Mouse (Mus musculus): ENCODE data around the gene Sipa1l2. TPM values are rescaled to one million over a fixed set of nuclear protein-coding genes. Genes with fewer than 3 reads are reported as not detected.

Sipa1l2 gene
- polyA plus RNA-seq, 1 experiment from 2014 or later = 4.9 TPM

GRCm38 (mm10) chr8:125513242-125513866 is 56.3 kb downstream of the Sipa1l2 start:
- no peak for ATAC-seq
- no peaks in the 10 kb centered on the region for H3K27me3 ChIP-seq (replicated peaks; ENCODE audit: control insufficient read depth, insufficient read depth, low read length)

GRCm38 (mm10) chr8:125512561-125512960 is 57.0 kb downstream of the Sipa1l2 start:
- no peaks in the 10 kb centered on the region for H3K27me3 ChIP-seq (replicated peaks; ENCODE audit: control insufficient read depth, insufficient read depth, low read length)
- H3K27ac ChIP-seq (ENCODE audit: low read length) = no peak overlapping the region
- H3K4me2 ChIP-seq (ENCODE audit: low read depth, low read length) = no peak overlapping the region
- no peaks in the 10 kb centered on the region for H3K36me3 ChIP-seq (ENCODE audit: control insufficient read depth, insufficient read depth, low read length)
- H3K4me3 ChIP-seq (ENCODE audit: low read length) = no peak overlapping the region
- H3K4me1 ChIP-seq (ENCODE audit: control insufficient read depth, insufficient read depth, low read length) = peaks cover 20% of the 10 kb centered on the region
- no peak for ATAC-seq
- 86% methylated on average over 1 of the region's 1 CpGs for WGBS
- H3K9ac ChIP-seq (ENCODE audit: low read depth, low read length) = no peak overlapping the region
- H3K9me3 ChIP-seq (ENCODE audit: control insufficient read depth, low read length) = no peaks in the 10 kb centered on the region

More at GRCm38 (mm10) chr8:125513242-125513866, 56.3 kb downstream of the Sipa1l2 start:
- H3K36me3 ChIP-seq (ENCODE audit: control insufficient read depth, insufficient read depth, low read length) = no peaks in the 10 kb centered on the region
- H3K9me3 ChIP-seq (ENCODE audit: control insufficient read depth, low read length) = no peaks in the 10 kb centered on the region
- peaks cover 22% of the 10 kb centered on the region for H3K4me1 ChIP-seq (ENCODE audit: control insufficient read depth, insufficient read depth, low read length)
- WGBS = 53% methylated on average over 5 of the region's 5 CpGs
- H3K4me2 ChIP-seq (ENCODE audit: low read depth, low read length) = no peak overlapping the region
- H3K27ac ChIP-seq (ENCODE audit: low read length) = peak overlapping the region; percentile 53
- H3K9ac ChIP-seq (ENCODE audit: low read depth, low read length) = no peak overlapping the region
- no peak overlapping the region for H3K4me3 ChIP-seq (ENCODE audit: low read length)

- 0 out of 2 replicates have a peak, but pooled peaks have one; percentile 16 for ATAC-seq
- Histone ChIP-seq H3K4me1 (ENCODE audit: control insufficient read depth, insufficient read depth, low read length) (peaks cover 13% of the 10 kb centered on the region), H3K9ac (ENCODE audit: low read depth, low read length) (no peak overlapping the region), H3K9me3 (ENCODE audit: control insufficient read depth, low read length) (no peaks in the 10 kb centered on the region), H3K4me2 (ENCODE audit: low read depth, low read length) (no peak overlapping the region), H3K27me3 (replicated peaks; ENCODE audit: control insufficient read depth, insufficient read depth, low read length) (no peaks in the 10 kb centered on the region), H3K27ac (ENCODE audit: low read length) (no peak overlapping the region), H3K4me3 (ENCODE audit: low read length) (no peak overlapping the region), H3K36me3 (ENCODE audit: control insufficient read depth, insufficient read depth, low read length) (no peaks in the 10 kb centered on the region)
- 42% methylated on average over 14 of the region's 14 CpGs for WGBS
Observed at GRCm38 (mm10) chr8:125510861-125511668, 58.5 kb downstream of the Sipa1l2 start.

- Histone ChIP-seq H3K4me3 (ENCODE audit: low read length) (no peak overlapping the region), H3K9ac (ENCODE audit: low read depth, low read length) (no peak overlapping the region), H3K27ac (ENCODE audit: low read length) (no peak overlapping the region), H3K9me3 (ENCODE audit: control insufficient read depth, low read length) (no peaks in the 10 kb centered on the region), H3K27me3 (replicated peaks; ENCODE audit: control insufficient read depth, insufficient read depth, low read length) (no peaks in the 10 kb centered on the region), H3K4me1 (ENCODE audit: control insufficient read depth, insufficient read depth, low read length) (peaks cover 16% of the 10 kb centered on the region), H3K36me3 (ENCODE audit: control insufficient read depth, insufficient read depth, low read length) (no peaks in the 10 kb centered on the region), H3K4me2 (ENCODE audit: low read depth, low read length) (no peak overlapping the region)
- no peak for ATAC-seq
- 46% methylated on average over 4 of the region's 4 CpGs for WGBS
Observed at GRCm38 (mm10) chr8:125509776-125510175, 59.8 kb downstream of the Sipa1l2 start.

- no peaks in the 10 kb centered on the region for H3K9me3 ChIP-seq (ENCODE audit: control insufficient read depth, low read length)
- no peak overlapping the region for H3K9ac ChIP-seq (ENCODE audit: low read depth, low read length)
- H3K4me2 ChIP-seq (ENCODE audit: low read depth, low read length) = no peak overlapping the region
- H3K27me3 ChIP-seq (replicated peaks; ENCODE audit: control insufficient read depth, insufficient read depth, low read length) = no peaks in the 10 kb centered on the region
- 88% methylated on average over 6 of the region's 6 CpGs for WGBS
- no peak for ATAC-seq
- no peaks in the 10 kb centered on the region for H3K36me3 ChIP-seq (ENCODE audit: control insufficient read depth, insufficient read depth, low read length)
- no peak overlapping the region for H3K4me3 ChIP-seq (ENCODE audit: low read length)
- peaks cover 19% of the 10 kb centered on the region for H3K4me1 ChIP-seq (ENCODE audit: control insufficient read depth, insufficient read depth, low read length)
- no peak overlapping the region for H3K27ac ChIP-seq (ENCODE audit: low read length)
Observed at GRCm38 (mm10) chr8:125509175-125509574, 60.4 kb downstream of the Sipa1l2 start.

- peaks cover 11% of the 10 kb centered on the region for H3K4me1 ChIP-seq (ENCODE audit: control insufficient read depth, insufficient read depth, low read length)
- WGBS = 77% methylated on average over 8 of the region's 8 CpGs
Observed at GRCm38 (mm10) chr8:125507291-125507690, 62.3 kb downstream of the Sipa1l2 start.

GRCm38 (mm10) chr8:125504605-125505257 is 64.9 kb downstream of the Sipa1l2 start:
- peak; percentile 56; the same call in 1 of the 2 replicates for ATAC-seq
- H3K4me1 ChIP-seq (ENCODE audit: control insufficient read depth, insufficient read depth, low read length) = peaks cover 6% of the 10 kb centered on the region
- H3K4me3 ChIP-seq (ENCODE audit: low read length) = no peak overlapping the region
- H3K4me2 ChIP-seq (ENCODE audit: low read depth, low read length) = no peak overlapping the region
- H3K9me3 ChIP-seq (ENCODE audit: control insufficient read depth, low read length) = no peaks in the 10 kb centered on the region
- no peak overlapping the region for H3K9ac ChIP-seq (ENCODE audit: low read depth, low read length)
- H3K27ac ChIP-seq (ENCODE audit: low read length) = no peak overlapping the region
- WGBS = 37% methylated on average over 6 of the region's 6 CpGs
- H3K27me3 ChIP-seq (replicated peaks; ENCODE audit: control insufficient read depth, insufficient read depth, low read length) = no peaks in the 10 kb centered on the region
- no peaks in the 10 kb centered on the region for H3K36me3 ChIP-seq (ENCODE audit: control insufficient read depth, insufficient read depth, low read length)

More at GRCm38 (mm10) chr8:125507291-125507690, 62.3 kb downstream of the Sipa1l2 start:
- no peak overlapping the region for H3K9ac ChIP-seq (ENCODE audit: low read depth, low read length)
- no peak overlapping the region for H3K27ac ChIP-seq (ENCODE audit: low read length)
- H3K27me3 ChIP-seq (replicated peaks; ENCODE audit: control insufficient read depth, insufficient read depth, low read length) = no peaks in the 10 kb centered on the region
- H3K36me3 ChIP-seq (ENCODE audit: control insufficient read depth, insufficient read depth, low read length) = no peaks in the 10 kb centered on the region
- no peak overlapping the region for H3K4me3 ChIP-seq (ENCODE audit: low read length)
- H3K9me3 ChIP-seq (ENCODE audit: control insufficient read depth, low read length) = no peaks in the 10 kb centered on the region
- no peak for ATAC-seq
- no peak overlapping the region for H3K4me2 ChIP-seq (ENCODE audit: low read depth, low read length)

GRCm38 (mm10) chr8:125503808-125504207 is 65.8 kb downstream of the Sipa1l2 start:
- H3K9ac ChIP-seq (ENCODE audit: low read depth, low read length) = no peak overlapping the region
- H3K36me3 ChIP-seq (ENCODE audit: control insufficient read depth, insufficient read depth, low read length) = no peaks in the 10 kb centered on the region
- 87% methylated on average over 8 of the region's 8 CpGs for WGBS
- H3K4me3 ChIP-seq (ENCODE audit: low read length) = no peak overlapping the region
- no peak overlapping the region for H3K4me2 ChIP-seq (ENCODE audit: low read depth, low read length)
- H3K27ac ChIP-seq (ENCODE audit: low read length) = no peak overlapping the region
- no peaks in the 10 kb centered on the region for H3K9me3 ChIP-seq (ENCODE audit: control insufficient read depth, low read length)
- no peak for ATAC-seq
- H3K4me1 ChIP-seq (ENCODE audit: control insufficient read depth, insufficient read depth, low read length) = peaks cover 7% of the 10 kb centered on the region
- no peaks in the 10 kb centered on the region for H3K27me3 ChIP-seq (replicated peaks; ENCODE audit: control insufficient read depth, insufficient read depth, low read length)

GRCm38 (mm10) chr8:125502828-125503227 is 66.8 kb downstream of the Sipa1l2 start:
- whole genome bisulfite sequencing = 88% methylated on average over 3 of the region's 3 CpGs
- H3K27ac ChIP-seq (ENCODE audit: low read length) = no peak overlapping the region
- H3K4me3 ChIP-seq (ENCODE audit: low read length) = no peak overlapping the region

More at GRCm38 (mm10) chr8:125502828-125503227, 66.8 kb downstream of the Sipa1l2 start:
- no peaks in the 10 kb centered on the region for H3K36me3 ChIP-seq (ENCODE audit: control insufficient read depth, insufficient read depth, low read length)
- no peak overlapping the region for H3K4me2 ChIP-seq (ENCODE audit: low read depth, low read length)
- H3K9me3 ChIP-seq (ENCODE audit: control insufficient read depth, low read length) = no peaks in the 10 kb centered on the region
- no peaks in the 10 kb centered on the region for H3K27me3 ChIP-seq (replicated peaks; ENCODE audit: control insufficient read depth, insufficient read depth, low read length)
- H3K9ac ChIP-seq (ENCODE audit: low read depth, low read length) = no peak overlapping the region
- H3K4me1 ChIP-seq (ENCODE audit: control insufficient read depth, insufficient read depth, low read length) = peaks cover 11% of the 10 kb centered on the region
- no peak for ATAC-seq
